Mouse (Mus musculus): ENCODE data around the gene Ang4.
"Not testable (repeated sequence)": the region's sequence is repeated elsewhere in the genome, so short reads cannot be mapped to it uniquely, and the experiment has no call there.

Ang4 gene

DNA sequence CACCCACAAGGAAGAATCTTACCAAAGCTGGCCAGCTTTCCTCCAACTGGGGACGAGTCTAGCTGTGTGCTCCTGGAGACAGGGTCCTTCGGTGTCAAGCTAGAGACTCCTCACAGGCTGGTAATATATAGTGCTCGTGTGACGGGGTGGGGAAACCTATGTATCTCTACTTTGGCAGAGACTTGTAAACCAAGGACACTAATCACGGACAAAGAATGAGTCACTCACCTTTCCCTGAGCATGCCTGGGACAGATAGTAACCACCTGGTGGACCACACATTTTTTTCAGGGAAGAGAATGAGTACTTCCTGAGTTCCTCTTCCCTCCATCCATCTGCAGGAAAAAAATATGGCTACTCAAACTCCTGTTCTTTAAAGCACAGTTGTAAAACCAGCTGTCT, at the start of gene Ang4:
Gene Ang4, minus strand, starts transcription at position 101 of the 400 bp plus-strand sequence.
- DNase-seq: no peak

DNA sequence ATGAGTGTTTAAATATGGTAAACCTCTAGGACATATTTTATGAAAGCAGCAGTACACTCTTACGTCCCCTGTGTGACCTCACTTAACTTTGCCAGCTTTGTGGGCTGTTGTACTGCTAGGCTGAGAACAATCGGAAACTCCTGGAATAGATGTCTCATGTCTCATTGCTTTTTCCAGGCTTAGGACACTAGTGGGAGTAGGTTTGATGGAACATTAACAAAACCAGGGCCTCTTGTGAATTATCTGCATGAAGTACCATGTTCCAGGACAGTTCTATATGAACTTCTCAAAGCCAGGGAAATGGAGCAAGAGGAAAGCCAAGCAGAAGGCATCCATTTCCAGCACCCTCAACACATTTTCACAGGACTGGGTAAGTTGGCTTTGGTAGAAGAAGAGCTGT, 26.4 kb upstream of the Ang4 start, which contains the start of gene AY358078:
Gene AY358078, plus strand, starts transcription at position 301 of the 400 bp plus-strand sequence.
- DNase-seq: no peak

DNA sequence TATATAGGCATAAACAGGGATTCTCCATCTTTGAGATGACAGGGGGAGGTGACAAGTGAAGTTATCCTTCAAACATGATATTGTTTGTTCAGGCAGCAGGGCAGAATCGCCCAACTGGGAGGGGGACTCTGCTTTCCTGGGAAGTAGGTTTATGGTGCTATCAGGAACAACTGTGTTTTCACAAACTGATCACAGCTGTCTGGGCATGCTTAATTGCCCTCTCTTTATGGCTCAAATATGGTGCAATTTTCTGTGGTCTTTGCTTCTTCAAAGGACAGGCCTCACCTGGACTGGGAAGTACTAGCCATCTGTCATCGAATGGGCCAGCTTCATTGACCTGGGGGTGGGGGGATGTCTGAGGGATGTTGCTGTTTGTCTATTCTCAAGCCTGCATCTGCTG, 20.7 kb upstream of the Ang4 start:
- no peak for DNase-seq

DNA sequence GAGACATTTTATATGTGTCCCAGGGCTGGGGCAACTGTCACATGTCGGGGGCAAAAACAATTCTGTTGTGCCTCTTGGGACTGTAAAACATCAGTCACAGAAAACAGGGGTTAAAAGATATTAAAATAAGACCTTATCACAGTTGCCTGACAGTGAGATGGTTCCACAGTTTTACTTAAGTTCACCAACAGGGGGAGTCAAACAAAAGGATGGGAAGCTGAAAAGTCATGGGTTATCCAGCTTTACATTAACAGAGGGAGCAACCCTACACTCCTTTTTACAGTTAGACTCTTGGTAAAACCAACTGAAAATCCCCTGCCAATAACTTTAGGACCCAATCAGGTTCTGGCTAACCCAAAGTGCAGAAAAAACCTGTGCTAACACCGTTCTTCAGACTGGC, 15.8 kb upstream of the Ang4 start:
- DNase-seq: no peak

DNA sequence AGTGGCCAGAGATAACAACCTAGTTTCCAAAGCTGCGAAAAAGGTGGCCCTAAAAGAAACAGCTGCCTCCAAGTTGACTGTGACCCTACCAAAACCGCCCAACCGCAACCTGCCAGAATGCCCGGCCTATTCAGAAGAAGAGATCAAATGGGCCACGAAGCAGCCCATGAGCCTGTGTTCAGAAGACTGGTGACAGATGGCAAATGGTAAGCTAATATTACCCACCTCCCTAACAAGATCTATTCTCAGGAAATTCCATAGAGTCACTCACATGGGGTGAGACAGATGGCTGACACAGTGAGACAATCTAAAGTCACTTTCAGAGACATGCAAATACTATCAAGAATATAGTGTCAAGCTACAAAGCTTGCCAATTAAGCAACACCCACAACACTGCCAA, 13.7 kb upstream of the Ang4 start:
- no peak for DNase-seq

DNA sequence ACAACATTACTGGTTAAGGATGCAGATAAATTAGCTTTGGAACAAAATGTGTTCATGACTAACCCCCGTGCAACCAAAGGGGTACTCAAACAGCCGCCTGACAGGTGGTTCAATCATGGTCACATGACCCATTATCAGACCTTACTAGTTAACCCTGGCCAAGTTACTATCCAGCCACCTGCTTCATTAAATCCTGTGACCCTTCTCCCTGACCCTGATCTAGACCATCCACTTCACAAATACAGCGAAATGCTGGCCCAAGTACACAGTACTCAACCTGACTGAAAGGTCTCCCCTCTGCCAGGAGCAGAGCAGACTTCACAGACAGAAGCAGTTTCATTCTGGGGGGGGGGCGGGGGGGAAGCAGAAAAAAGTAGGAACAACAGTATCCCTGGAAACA, 12.9 kb upstream of the Ang4 start:
- DNase-seq: no peak

DNA sequence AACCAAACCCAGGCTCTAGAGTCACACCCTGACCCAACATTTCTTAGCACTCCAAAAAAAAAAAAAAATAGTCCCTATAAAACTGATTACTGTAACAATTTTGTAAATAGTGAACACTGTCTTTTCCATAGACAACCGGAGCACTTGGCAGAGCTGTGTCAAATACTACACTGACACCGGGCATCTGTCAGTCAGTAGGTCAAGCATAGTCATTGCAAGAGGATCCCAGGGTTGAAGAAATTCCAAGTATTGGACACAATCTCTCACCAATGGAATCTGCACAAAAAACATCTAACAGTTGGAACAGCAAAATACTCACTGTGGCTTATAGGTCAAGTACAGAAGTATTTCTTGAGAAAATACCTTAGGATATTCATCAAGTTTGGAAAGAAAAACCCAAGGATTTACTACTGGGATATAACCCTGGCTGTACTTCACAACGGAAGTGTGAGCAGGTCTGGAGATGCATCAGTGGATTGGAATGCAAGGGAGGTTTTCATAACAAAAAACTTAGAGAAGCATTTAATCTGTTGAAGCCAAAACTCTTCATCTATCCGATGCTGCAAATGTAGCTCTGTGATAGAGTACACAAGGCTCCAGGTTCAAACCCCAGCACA, 5.6 kb upstream of the Ang4 start:
- no peak for DNase-seq

DNA sequence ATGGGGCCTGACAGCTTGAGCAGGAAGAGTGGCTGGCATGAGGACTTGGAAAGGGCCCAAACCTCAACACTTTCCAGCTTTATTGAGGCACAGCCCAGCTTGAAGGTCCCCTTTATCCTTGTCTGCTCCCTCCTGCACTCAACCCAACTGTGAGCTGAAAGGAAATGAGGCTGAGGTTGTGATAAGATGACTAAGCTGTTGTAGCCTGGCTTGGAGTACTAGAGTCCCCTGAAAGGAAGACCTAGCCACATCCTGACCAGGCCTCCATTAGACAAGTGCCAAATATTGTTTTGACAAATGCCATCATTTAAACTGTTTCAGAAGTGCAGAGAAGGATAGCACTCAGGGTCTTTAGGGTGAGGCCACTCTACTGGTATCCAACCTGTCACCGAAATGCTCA, 4.4 kb upstream of the Ang4 start:
- no peak for DNase-seq

DNA sequence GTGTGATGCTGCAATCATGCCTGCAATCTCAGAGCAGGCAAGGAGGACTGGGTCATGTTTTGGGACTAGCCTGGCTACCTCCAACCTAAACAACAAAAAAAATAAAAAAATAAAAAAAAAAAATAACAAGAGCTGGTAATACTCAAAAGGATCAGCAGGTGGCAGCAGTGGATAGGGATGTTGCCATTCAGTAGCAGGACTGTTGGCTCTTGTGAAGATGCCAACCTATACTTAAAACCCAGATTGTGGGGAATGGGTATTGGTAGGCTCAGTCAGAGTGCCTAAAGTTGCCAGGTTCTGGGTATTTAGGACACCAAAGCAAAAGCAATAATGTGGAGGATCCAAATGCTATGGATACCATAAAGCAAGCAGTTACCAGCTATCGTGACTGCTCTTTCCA, 2.0 kb downstream of the Ang4 start:
- not testable (repeated sequence) for DNase-seq

DNA sequence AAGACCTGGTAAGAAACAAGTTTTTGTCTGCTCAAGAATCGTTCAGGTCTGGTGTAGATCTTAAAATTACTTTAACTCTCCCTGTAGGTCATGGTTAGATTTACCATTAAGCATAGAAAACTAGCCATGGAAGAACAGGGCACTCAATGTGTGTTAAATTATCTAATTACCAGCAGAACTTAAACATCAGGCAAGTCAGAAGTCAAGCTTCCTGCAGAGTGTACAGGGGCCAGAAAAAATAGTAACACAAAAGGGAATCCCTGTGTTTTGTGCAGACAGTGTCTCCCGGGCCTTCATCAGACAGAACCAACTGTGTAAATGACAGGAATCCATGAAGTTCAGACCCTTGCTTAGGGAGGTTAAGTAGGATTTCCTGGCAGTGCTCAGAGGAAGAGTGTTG, 17.4 kb downstream of the Ang4 start:
- no peak for DNase-seq

DNA sequence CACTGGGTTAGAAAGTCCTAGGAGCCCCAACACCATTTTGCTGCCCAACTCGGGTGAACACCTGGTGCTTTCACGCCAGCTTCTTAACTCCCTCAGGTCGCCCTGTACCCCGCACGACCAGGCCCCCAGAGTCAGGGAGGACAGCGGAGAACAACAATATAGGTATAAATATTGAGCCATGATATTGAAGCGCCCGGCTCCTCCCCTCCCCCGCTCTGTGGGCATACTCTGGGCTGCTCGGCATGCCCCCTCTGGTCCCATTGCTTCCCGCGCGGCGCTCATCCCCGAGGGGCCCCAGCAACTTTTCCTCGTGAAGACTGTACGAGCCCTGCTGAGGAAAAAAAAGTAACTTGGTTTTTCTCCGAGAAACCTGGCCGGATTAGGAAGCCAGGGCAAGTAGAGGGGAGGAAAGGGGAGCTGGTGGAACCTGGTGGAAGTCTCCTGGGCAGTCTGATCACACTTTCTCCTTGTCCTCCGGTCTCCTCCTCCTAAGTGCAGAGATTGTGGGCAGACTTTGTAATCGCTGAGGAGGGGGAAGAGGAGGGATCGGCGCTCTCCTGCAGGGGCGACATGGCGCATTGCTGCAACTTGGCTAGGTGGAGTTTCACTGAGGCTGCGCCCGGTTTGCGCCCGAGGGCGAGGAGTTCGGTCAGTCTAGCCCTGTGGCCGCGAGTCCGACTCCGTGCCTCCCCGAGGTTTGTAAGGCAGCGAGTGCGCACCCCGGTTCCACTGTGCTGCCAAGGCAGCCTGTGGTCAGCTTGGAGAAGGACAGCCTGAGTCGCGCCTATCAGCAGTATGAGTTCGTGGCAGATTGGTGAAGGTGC, 32.8 kb downstream of the Ang4 start:
- DNase-seq: no peak

DNA sequence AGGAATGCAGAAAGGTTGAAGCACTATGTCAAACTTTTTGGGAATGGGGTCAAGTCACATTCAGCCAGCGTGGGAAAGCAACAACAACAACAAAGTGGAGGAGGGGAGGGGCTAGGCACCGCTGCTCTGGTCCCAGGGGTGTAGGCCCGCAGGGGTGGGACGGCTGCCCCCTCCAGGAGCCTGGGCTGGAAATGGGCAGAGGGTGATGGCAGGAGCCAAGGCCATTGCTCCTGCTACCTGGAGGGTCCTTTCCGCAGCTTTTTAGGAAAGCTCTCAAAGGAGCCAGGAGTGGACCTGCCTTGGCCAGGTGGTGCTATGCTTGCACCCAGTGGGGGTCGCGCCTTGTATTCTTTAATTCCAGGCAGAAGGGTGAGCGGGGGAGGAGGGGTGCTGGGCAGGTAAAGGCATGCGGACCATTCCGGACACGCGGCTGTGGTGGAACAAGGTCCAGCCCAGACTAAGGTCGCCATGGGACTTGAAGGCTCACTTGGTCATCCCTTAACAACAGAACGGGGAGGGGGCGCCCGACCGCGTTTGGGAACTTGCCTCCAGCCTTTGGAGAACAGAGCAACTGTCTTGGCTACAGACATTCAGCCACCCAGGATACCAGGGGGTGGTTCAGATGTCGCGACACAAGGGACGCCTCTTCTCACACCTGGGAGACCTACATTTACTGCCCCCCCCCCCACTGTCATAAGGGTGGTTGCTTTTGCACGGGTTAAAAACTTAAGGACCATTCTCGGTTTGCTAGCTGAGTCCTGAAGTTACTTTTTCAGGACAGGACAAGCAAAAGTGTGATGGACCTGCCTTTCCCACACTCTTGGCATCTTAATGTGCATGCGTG, 34.0 kb downstream of the Ang4 start:
- no peak for DNase-seq

DNA sequence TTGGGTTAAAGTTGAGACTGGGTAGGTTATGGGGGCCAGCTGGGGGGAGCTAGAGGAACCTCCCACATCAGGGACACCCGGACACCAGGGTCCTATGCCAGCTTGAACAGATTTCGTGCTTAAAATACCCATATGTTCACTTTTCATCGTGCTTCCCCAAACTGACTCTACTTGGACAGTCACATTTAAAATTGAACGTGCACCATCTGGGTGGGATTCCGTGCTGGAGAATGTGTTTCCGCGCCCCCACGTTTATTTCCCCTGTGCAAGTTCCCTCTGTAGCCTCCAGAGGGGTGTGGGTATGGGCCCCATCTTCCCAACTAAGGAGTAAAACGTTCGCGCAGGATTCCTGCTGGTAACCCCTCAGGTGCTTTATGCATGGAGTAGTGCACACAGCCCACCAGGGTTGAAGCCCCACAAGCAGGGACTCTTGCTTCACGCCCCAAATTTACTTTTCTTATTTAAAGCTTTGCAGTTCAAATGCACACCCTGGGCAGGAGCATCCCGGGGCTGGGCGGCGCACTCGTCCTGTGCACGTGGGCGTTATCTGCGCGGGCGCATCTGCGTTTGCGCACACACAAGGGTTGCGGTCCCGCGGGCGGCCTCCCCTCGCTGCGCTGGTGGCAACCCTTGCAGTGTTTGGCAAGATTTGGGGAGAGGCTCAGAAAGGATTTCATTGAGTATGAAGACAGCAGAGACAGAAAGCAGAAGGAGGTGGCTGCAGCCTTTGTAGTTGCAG, 34.8 kb downstream of the Ang4 start:
- DNase-seq: no peak

DNA sequence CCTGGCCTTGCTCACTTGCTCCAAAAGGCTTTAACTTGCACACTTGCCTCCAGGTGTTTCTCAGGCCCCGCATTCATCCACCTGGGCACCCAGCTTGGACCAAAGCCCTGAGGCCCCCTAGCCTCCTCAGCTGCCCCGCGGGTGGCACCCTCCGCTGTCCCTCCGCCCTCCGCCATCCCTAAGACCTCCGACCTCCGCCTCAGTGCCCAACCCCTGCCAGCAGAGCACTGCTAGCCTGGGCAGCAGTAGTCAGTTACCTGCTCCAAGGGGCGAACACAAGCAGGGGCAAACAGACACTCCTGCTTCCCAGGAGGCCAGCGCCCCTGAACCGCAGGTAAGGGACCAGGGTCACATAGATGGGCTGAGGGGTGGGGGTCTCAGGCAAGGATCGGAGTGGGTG, 35.4 kb downstream of the Ang4 start:
- no peak for DNase-seq

DNA sequence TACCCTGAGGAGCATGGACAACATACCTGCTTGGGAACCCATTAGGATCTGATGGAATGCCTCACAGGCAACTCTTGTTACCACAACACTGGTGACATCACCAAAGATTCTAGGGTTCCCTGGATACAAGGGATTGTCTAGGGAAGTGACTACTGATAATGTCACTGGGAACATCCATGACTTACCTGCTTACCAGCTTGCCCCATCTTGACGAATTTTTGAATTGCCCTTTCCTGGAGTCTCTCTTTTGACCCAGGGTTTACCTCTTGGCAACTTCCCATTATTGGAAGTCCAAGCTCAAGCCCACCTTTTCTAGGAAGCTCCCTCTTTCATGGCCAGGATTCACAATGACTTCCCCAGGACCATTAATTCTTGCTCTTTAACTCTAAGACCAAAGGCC, 56.3 kb downstream of the Ang4 start, which contains the start of gene Gm5800:
Gene Gm5800, minus strand, starts transcription at position 101 of the 400 bp plus-strand sequence.
- DNase-seq: no peak

Measured in thymus, postnatal 25 days (tissue).